Mouse (Mus musculus): ENCODE data around the gene Glrx2. TPM values are rescaled to one million over a fixed set of nuclear protein-coding genes. Genes with fewer than 3 reads are reported as not detected.
"Not testable (repeated sequence)": the region's sequence is repeated elsewhere in the genome, so short reads cannot be mapped to it uniquely, and the experiment has no call there.

Glrx2 gene
- total RNA-seq (2014; rRNA removed) (23.4 and 33.0 TPM in 2 replicates), polyA plus RNA-seq (2015; fragmentation: Nextera tagmentation; extraction: Ambion mirVana) (114 and 123 TPM in 2 replicates)

DNA sequence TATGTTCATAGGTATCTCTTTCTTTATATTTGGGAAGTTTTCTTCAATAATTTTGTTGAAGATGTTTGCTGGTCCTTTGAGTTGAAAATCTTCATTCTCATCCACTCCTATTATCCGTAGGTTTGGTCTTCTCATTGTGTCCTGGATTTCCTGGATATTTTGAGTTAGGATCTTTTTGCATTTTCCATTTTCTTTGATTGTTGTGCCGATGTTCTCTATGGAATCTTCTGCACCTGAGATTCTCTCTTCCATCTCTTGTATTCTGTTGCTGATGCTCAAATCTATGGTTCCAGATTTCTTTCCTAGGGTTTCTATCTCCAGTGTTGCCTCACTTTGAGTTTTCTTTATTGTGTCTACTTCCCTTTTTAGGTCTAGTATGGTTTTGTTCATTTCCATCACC lies at the start of gene Glrx2:
Gene Glrx2 (plus strand): TSS at position 301 of the 400 bp plus-strand sequence.
- not testable (repeated sequence) for H3K9ac ChIP-seq (replicated peaks; ENCODE audit: low read length); DNase-seq (ENCODE audit: low spot score)

DNA sequence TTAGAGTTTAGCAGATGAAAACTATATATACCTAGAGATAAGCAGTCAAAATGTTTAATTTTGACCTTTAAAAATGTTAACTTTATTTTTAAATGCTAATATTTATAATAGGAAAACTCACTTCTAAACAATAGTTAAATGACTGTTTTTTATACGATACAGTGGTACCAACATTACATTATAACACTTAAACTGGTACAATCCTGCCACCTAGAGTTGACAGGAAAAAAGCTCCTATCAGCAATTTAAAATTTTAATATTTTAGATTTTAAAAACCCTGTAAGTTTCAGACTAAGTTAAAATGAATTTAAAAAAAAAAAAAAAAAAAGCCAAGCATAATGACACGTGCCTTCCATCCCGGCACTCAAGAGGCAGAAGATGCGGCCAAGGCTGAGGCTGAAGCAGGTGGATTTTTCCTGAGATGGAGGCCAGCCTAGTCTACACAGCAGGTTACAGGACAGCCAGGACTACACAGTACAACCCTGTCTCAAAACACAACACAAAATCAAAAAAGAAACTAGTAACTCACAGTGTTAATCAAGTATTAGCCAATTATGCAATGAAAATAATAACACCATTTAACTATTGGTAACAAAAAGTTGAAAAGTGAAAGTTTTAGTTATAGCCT lies 40.3 kb upstream of the Glrx2 start:
- Histone ChIP-seq H3K9me3 (ENCODE audit: low read length) (no peaks in the 10 kb centered on the region), H3K27me3 (ENCODE audit: insufficient read depth, low read length) (no peaks in the 10 kb centered on the region), H3K27ac (no peak overlapping the region), H3K36me3 (ENCODE audit: insufficient read depth, low read length) (peaks cover 7% of the 10 kb centered on the region; the same call in 1 of the 2 replicates), H3K4me2 (ENCODE audit: low read depth, low read length) (no peak overlapping the region), H3K9ac (replicated peaks; ENCODE audit: low read length) (no peak overlapping the region), H3K4me3 (ENCODE audit: low read length) (no peak overlapping the region), H3K4me1 (ENCODE audit: insufficient read depth, low read length) (no peaks in the 10 kb centered on the region)
- ATAC-seq (no peak), DNase-seq (ENCODE audit: low spot score) (peak; percentile 73)
- 83% methylated on average over 4 of the region's 4 CpGs for WGBS
- peak; percentile 30; the same call in 1 of the 2 replicates for TF ChIP-seq CTCF (IDR thresholded peaks at IDR 0.05; ENCODE audit: low read depth)

More for the DNA sequence above, at the start of gene Glrx2:
- H3K4me2 ChIP-seq (ENCODE audit: low read depth, low read length); H3K27me3 ChIP-seq (ENCODE audit: insufficient read depth, low read length); H3K27ac ChIP-seq; H3K4me3 ChIP-seq (ENCODE audit: low read length); ATAC-seq; H3K36me3 ChIP-seq (ENCODE audit: insufficient read depth, low read length); H3K9me3 ChIP-seq (ENCODE audit: low read length); H3K4me1 ChIP-seq (ENCODE audit: insufficient read depth, low read length): not testable (repeated sequence)
- whole genome bisulfite sequencing: no CpG with 5 or more reads among the region's 2 CpGs

DNA sequence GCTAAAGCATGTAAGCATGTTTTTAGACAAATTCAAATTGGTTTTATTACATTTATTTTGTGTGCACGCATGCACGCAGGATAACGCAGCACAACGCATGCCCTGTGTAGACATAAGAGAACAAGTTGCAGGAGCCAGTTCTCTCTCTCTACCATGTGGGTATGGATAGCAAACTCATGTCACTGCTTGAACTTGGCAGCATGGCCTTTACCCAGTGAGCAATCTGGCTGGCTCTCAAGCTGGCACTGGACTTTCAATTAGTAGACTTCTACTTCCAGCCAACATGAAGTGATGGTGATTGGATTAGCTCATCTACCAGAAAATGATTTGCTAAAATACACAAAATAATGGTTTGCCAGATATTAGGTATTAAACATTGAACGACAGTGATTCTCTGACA lies 35.0 kb upstream of the Glrx2 start:
- Histone ChIP-seq H3K9ac (replicated peaks; ENCODE audit: low read length) (no peak overlapping the region), H3K4me2 (ENCODE audit: low read depth, low read length) (no peak overlapping the region), H3K36me3 (ENCODE audit: insufficient read depth, low read length) (peaks cover 20% of the 10 kb centered on the region; the same call in 1 of the 2 replicates), H3K4me1 (ENCODE audit: insufficient read depth, low read length) (no peaks in the 10 kb centered on the region), H3K9me3 (ENCODE audit: low read length) (no peaks in the 10 kb centered on the region), H3K4me3 (ENCODE audit: low read length) (no peak overlapping the region), H3K27ac (no peak overlapping the region), H3K27me3 (ENCODE audit: insufficient read depth, low read length) (no peaks in the 10 kb centered on the region)
- ATAC-seq (peak; percentile 70; the same call in 1 of the 2 replicates), DNase-seq (ENCODE audit: low spot score) (peak; percentile 74)
- 79% methylated on average over 5 of the region's 5 CpGs for WGBS
- no peak for TF ChIP-seq CTCF (IDR thresholded peaks at IDR 0.05; ENCODE audit: low read depth)

DNA sequence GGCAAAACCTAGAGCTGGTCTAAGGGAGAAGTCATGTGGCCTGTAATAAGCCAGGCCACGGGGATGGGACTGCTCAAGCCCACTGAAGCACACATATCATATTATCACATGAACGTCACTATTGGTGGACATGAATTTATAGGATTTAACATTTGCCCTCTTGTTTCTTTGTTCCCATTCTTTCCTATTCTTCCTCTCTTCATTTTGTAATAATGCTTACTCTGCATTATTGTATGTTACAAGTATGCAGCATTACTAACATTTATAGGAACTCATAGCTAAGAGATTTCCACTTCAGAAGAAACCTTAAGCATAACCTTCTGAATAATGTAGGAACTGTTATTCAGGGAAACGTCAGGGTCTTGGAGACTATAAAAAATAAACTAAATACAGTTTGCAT lies 31.3 kb upstream of the Glrx2 start:
- Histone ChIP-seq H3K4me2 (ENCODE audit: low read depth, low read length) (no peak overlapping the region), H3K4me3 (ENCODE audit: low read length) (no peak overlapping the region), H3K27me3 (ENCODE audit: insufficient read depth, low read length) (no peaks in the 10 kb centered on the region), H3K27ac (no peak overlapping the region), H3K4me1 (ENCODE audit: insufficient read depth, low read length) (no peaks in the 10 kb centered on the region), H3K9ac (replicated peaks; ENCODE audit: low read length) (no peak overlapping the region), H3K9me3 (ENCODE audit: low read length) (no peaks in the 10 kb centered on the region), H3K36me3 (ENCODE audit: insufficient read depth, low read length) (peaks cover 30% of the 10 kb centered on the region)
- no peak for TF ChIP-seq CTCF (IDR thresholded peaks at IDR 0.05; ENCODE audit: low read depth)
- no peak for DNase-seq (ENCODE audit: low spot score)
- 89% methylated on average over 3 of the region's 3 CpGs for WGBS
- no peak for ATAC-seq

DNA sequence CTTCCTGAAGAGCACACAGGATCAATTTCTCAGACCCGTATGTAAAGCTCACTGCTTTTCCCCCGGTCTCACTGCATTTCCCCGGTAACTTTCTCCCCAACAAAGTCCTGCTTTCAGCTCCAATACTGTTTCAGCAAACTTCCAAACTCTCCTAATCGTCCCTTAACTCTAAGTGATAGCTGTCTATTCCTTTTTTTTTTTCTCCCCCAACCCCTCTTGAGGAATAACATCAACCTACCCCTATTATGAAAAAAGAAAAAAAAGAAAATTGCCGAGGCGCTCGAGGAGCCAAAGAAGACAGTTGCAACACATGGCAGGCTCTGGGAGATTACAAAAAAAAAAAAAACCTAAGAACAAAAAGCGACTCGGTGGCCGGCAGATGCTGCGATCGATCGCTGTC lies 14.4 kb upstream of the Glrx2 start:
- peak overlapping the region; percentile 93 for H3K4me3 ChIP-seq (ENCODE audit: low read length)
- DNase-seq (ENCODE audit: low spot score) (no peak), ATAC-seq (no peak)
- H3K36me3 ChIP-seq (ENCODE audit: insufficient read depth, low read length): no peaks in the 10 kb centered on the region; the same call in 1 of the 2 replicates
- peak overlapping the region; percentile 88 for H3K4me2 ChIP-seq (ENCODE audit: low read depth, low read length)
- peak overlapping the region; percentile 92; the same call in 1 of the 2 replicates for H3K27ac ChIP-seq
- no peak for TF ChIP-seq CTCF (IDR thresholded peaks at IDR 0.05; ENCODE audit: low read depth)
- no peaks in the 10 kb centered on the region for H3K9me3 ChIP-seq (ENCODE audit: low read length)
- peaks cover 3% of the 10 kb centered on the region; the same call in 1 of the 2 replicates for H3K4me1 ChIP-seq (ENCODE audit: insufficient read depth, low read length)
- H3K27me3 ChIP-seq (ENCODE audit: insufficient read depth, low read length): no peaks in the 10 kb centered on the region
- peak overlapping the region; percentile 88 for H3K9ac ChIP-seq (replicated peaks; ENCODE audit: low read length)
- WGBS: under 1% methylated on average over 13 of the region's 13 CpGs

DNA sequence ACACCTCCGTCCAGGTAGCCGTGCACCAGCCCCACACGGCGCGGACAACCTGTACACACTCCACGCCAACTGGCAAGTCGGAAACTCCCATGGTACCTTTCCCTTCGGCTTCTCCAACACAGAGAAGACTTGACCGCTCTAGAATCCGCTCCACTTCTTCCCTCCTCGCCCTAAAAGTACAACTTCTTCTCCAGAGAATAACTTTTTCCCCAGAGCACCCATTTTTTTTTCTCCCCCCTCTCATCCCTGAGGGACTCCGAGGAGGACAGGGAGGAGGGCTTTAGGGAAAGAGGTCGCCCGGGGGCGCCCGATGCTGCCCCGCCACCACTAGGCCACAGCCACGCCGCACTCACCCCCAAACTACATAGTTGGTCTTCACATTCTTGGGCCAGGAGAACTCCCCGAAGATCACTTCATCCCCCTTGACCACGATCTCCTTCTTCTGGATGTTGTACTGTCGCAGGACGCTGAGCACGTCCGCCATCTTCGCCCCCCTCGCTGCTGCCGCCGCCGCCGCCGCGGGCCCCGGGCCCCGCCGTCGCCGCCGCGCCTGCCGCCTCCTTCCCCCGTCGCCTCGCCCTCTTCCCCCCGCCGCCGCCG lies 13.9 kb upstream of the Glrx2 start:
- 2% methylated on average over 44 of the region's 48 CpGs for WGBS
- DNase-seq (ENCODE audit: low spot score): no peak

More for the DNA sequence above, 13.9 kb upstream of the Glrx2 start:
- H3K27ac ChIP-seq: peak overlapping the region; percentile 92
- H3K4me1 ChIP-seq (ENCODE audit: insufficient read depth, low read length): peaks cover 3% of the 10 kb centered on the region; the same call in 1 of the 2 replicates
- H3K9me3 ChIP-seq (ENCODE audit: low read length): no peaks in the 10 kb centered on the region
- TF ChIP-seq CTCF (IDR thresholded peaks at IDR 0.05; ENCODE audit: low read depth): no peak
- H3K36me3 ChIP-seq (ENCODE audit: insufficient read depth, low read length): no peaks in the 10 kb centered on the region; the same call in 1 of the 2 replicates
- peak overlapping the region; percentile 88 for H3K9ac ChIP-seq (replicated peaks; ENCODE audit: low read length)
- peak overlapping the region; percentile 88 for H3K4me2 ChIP-seq (ENCODE audit: low read depth, low read length)
- no peaks in the 10 kb centered on the region for H3K27me3 ChIP-seq (ENCODE audit: insufficient read depth, low read length)
- peak; percentile 83 for ATAC-seq
- peak overlapping the region; percentile 93 for H3K4me3 ChIP-seq (ENCODE audit: low read length)
